Mouse (Mus musculus) spleen, postnatal 14 days (tissue): ENCODE data around the gene Pdzrn3.

Source experiments
- DNase-seq, 2 experiments: peaks; one replicate each; pipeline ENCODE4 v3.0.0; 2021 to 2022; ENCODE audit warnings: low spot score in 2 of 2

Gene Pdzrn3

GRCm38 (mm10) chr6:101198284-101198942 lies 179.3 kb downstream of the Pdzrn3 start:
- DNase-seq, result no peak

DNA sequence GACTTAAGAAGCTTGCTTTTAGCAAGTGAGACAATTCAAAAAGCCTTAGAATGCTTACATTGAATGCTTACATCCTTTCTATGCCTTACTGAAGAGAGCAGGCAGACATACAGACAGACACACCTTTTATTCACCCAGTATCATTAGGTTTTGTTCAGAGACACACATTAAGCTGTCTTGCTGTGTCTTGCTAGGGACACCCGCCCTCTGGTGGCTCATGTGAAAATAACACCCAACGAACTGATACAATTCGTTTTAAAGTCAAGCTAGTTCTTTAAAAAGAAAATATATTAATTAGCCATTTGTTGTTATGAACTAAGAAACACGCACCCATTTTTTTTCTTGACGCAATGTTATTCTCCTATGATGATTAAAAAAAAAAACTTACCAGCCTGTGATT lies 180.1 kb downstream of the Pdzrn3 start:
- peak in 1 of 2 experiments; percentile 13 for DNase-seq

DNA sequence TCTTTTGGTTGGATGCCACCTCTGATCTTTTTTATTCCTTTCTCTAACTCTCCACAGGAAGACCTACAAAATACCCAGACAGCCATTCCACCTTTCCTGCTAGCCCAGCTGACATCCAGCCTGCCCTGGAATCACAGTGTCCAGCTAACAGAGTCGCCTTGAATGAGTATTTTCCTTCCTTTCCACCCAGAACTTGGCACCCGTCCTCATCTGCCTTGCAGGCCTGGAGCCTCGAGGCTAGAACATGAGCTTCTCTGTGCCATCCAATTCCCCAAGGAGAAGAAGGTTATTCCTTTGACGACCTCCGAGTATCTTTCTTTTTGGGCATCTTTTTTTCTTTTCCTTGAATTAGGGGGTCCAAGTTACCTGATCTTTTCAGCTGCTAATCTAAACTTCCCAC lies 181.8 kb downstream of the Pdzrn3 start:
- no peak for DNase-seq

GRCm38 (mm10) chr6:101194386-101194925 lies 183.2 kb downstream of the Pdzrn3 start:
- no peak for DNase-seq

DNA sequence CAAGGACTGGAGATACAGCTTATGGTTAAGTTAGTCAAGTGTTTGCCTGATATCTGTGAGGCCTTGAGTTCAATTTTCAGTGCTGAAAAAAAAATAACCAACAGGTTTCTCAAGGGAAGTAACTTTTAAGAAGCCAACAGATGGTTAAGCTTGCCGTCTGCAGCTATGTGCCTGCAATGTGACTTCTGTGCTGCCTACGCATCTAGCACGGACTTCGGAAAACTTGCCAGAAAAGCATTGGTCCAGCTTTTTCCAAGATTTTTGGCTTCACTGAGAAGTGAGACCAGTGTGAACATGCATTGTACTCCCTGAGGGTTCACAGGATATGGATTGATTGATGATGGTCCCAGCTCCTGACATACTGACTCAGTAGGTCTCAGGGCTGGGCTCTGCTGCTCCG lies 186.1 kb downstream of the Pdzrn3 start:
- DNase-seq, result no peak

GRCm38 (mm10) chr6:101187322-101187721 lies 190.4 kb downstream of the Pdzrn3 start:
- no peak for DNase-seq

GRCm38 (mm10) chr6:101186887-101187286 lies 190.8 kb downstream of the Pdzrn3 start:
- DNase-seq, result no peak

GRCm38 (mm10) chr6:101184103-101184785 lies 193.5 kb downstream of the Pdzrn3 start:
- no peak for DNase-seq

DNA sequence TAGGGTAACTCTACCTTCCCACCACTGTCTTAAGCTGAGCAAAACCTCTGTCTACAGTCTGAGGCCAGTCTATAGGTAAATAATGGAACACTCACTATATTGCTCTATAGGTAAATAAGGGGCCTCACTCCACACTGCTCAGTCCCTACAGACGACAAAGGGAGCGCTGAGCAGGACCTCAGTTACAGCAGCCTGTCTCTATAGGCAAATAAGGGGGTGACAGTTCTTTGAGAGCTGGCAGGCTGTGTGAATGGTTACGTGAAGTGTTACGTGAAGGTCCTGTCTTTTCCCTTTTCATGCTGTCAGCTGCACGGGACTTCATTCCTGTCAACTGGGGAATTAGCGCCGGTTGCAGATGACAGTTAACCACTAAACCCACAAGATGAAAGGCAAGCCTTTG lies 207.0 kb downstream of the Pdzrn3 start:
- no peak for DNase-seq

- DNase-seq, result no peak
These were observed 224.2 kb downstream of the Pdzrn3 start for GRCm38 (mm10) chr6:101153511-101153921.

DNA sequence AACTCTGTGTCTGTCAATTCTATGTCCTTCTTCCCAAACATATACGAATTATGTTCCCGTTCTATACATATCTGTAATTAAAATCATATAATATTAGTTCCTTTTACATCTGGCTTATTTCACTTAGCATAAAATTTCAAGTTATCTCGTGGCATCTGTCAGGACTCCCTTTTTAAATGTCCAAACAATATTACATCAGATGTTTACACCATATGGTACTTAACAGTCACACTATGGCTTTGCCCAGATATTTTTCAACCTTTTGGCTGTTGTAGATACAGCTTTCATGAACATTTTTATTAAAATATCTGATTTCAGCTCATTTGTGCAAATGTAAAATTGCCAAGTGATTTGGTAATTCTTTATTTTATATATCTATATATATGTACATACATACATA lies 242.3 kb downstream of the Pdzrn3 start:
- DNase-seq, result no peak

GRCm38 (mm10) chr6:101125396-101125795 lies 252.3 kb downstream of the Pdzrn3 start:
- DNase-seq, result no peak

DNA sequence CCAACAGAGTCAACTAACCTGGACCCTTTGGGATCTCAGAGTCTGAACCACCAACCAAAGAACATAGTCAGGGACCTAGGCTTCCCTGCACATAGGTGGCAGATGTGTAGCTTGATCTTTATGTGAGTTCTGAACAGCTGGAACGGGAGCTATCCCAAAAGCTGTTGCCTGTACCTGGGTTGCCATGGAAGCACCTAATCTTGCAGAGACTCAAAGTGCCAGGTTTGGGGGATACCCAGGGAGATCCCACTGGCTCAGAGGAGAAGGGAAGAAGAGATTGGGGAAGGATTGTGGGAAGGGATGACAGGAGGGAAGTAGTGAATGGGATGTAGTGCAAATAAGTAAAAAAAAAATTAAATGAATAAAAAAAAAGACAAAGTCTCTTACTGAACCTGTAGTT lies 268.7 kb downstream of the Pdzrn3 start:
- DNase-seq, result no peak

- DNase-seq, result no peak
These were observed 274.2 kb downstream of the Pdzrn3 start for GRCm38 (mm10) chr6:101103506-101103905.

GRCm38 (mm10) chr6:101101709-101102654 lies 275.7 kb downstream of the Pdzrn3 start:
- no peak for DNase-seq
